Mouse (Mus musculus): ENCODE results near the gene Gm17657. TPM values are rescaled to one million over a fixed set of nuclear protein-coding genes. Genes with fewer than 3 reads are reported as not detected.

Gene Gm17657
- total RNA-seq, 4 experiments from 2014 or later = not detected

DNA sequence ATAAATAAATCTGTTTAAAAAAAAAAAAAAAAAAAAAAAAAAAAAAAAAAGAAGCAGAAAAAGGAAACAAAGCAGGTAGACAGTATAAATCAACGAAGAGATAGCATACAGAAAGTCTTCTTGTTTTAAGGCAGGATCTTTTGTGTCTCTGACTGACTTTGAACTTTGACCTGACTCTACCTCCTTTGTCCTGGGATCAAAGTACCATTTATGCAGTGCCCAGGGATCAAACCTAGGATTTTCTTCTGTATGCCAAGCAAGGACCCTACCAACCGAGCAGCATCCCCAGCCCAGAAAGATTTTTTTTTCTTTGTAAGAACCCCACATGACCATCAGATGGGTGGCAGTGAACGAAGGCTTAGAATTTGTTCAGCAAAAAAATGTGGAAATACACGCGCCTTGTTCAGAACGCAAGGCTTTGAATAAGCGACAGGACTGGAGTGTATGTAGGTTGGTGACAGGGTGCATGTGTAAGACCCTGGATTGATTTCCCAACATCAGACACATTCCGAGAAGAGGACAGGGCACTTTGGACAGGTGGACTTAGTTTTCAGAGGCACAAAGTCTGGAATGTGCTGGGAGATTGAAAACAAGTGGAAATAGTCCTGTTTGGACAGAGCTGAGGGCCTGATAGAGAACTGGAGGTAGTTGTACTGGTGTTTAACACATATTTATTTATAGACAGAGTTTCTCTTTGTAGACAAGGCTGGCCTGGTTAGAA is 61.0 kb downstream of the Gm17657 start:
- no peak for DNase-seq (ENCODE audit: low spot score in 2 of 2)

DNA sequence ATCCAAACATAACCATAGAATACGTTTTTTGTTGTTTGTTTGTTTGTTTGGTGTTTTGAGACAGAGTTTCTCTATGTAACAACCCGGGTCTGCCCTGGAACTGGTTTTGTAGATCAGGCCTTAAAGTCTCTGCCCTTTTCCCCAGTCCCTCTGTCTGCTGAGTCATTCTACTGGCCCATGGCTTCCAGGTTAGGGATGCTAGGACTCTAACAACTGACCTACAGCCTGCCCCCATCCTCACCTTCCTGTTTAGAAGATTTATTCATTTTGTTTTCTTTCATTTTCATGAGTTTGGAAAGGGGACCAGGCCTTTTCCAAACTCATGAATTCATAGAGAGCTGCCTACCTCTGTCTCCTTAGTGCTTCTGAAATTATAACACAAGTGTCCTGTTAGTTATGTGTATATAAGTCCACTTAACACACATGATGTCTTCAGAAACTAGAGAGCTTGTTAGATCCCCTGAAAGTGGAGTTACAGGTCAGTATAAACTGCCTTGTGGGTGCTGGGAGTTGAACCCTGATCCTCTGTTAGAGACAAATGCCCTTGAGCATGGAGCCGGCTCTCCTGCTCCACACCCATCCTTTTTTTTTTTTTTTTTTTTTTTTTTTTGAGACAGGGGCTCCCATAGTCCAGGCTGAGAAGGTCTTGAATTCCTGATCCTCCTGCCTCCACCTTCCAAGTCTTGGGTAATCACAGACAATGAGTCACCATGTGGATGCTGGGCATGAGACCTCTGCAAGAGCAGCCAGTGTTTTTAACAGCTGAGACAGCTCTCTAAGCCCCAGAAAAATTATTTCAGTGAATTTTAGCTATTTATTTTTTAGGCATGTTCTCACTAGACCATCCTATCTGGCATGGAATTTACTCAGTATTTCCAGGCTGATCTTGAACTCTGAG is 63.9 kb downstream of the Gm17657 start:
- DNase-seq (ENCODE audit: low spot score in 2 of 2) = no peak

DNA sequence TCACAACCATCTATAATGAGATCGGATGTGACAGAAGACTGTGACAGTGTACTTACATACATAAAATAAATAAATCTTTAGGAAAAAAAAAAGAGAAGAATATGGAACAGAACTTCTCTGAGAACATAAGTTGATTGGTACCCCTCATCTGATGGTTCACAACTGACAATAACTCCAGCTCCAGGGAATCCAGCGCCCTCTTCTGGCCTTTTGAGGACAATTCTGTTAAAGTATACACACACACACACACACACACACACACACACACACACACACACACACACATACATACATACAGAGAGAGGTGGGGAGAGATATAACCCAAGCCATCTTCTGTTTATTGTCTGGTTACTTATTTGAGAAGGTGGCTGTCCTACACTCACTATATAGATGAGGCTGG is 65.0 kb downstream of the Gm17657 start:
- DNase-seq (ENCODE audit: low spot score in 2 of 2) = no peak

DNA sequence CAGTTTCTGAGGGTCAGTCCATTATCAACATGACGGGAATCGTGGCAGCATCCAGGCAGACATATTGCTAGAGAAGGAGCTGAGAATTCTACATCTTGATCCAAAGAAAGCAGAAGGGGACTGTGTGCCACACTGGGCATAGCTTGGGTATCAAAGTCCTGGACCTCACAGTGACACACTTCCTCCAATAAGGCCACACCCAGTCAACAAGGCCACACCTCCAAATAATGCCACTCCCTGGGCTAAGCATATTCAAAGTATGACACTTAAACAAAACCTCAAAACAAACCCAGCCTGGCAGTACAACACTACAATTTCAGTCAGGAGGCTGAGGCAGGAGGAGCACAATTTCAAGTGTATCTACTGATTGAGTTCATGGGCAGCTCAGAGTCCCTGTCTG is 66.2 kb downstream of the Gm17657 start:
- no peak for DNase-seq (ENCODE audit: low spot score in 2 of 2)

DNA sequence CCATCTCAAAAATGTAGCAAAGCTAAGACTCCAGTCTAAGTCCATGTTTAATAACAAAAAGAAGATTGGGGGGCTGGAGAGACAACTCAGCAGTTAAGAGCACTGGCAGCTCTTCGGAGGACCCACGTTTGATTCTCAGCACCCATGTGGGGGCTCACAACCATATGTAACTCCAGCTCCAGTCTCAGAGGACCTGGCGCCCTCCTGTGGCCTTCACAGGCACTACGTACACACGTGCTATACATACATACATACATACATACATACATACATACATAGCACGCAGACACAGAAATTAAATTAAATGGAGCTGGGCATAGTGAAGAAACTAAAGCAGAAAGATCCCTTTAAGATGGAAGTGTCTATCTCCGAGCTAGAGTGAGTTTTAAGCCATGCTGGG is 66.8 kb downstream of the Gm17657 start:
- DNase-seq (ENCODE audit: low spot score in 2 of 2) = no peak

DNA sequence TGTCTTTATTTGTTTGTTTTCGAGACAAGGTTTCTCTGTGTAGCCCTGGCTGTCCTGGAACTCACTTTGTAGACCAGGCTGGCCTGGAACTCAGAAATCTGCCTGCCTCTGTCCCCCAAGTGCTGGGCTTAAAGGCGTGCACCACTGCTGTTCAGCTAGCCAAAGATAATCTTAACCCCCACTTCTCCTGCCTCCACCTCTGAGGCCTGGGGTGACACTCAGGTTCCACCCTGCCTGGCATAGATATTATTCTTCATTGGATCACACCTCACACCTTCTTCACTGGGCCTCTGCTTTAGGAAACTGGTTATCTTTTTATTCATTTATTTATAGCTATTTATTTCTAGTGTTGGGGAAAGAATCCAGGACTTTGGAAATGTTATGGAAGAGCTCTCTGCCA is 69.2 kb downstream of the Gm17657 start:
- DNase-seq (ENCODE audit: low spot score in 2 of 2) = no peak

DNA sequence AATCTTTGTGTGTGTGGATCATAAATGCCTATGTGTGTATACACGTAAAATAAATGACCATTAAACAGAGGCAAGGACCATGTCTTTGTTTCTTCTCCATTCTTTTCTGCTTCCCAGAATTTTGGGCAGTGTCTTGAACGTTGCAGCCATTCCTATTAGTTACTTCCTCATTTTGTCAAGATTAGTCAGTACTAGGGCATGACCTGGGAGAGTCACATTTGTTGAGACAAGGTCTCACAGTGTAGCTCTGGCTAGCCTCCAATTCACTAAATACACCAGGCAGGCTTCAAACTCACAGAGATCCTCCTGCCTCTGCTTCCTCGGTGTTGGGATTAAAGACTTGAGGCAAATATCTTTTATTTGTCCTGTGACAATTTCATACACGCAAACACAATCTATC is 71.2 kb downstream of the Gm17657 start:
- DNase-seq (ENCODE audit: low spot score in 2 of 2) = no peak

DNA sequence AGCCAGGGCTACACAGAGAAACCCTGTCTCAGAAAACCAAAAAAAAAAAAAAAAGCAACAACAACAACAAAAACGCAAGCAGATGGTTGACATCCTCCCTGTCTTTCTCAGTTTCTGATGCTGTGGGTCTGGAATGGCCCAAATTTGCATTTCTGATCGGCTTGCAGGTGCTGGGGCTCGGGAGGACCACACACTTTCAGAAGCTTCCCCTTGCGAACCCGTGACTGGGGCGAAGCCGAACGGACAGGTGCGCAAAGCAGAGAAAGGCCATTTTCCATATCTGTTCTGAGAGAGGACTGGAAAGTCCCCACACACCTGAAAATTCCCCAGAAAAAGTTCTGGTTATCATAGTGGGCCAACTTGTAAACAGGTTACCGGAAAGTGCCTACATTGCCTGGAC is 72.1 kb downstream of the Gm17657 start:
- no peak for DNase-seq (ENCODE audit: low spot score in 2 of 2)

DNA sequence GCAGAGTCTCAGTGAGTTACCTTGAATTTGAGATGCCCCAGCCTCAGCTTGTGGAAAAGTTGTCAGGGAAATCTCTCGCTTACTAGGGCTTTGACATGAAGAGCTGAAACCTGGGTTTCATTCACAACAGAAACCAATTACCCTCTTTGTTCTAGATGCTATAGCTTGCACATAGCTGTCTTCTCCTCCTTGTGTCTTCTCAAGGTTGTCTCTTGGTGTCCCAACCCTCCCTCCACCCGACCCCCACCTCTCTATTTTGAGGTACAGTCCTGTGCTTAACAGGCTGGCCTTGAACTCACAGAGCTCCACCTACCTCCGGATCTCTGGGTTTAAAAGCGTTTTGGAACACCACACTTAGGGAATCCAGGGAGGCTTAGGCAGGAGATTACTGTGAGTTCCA is 73.0 kb downstream of the Gm17657 start:
- no peak for DNase-seq (ENCODE audit: low spot score in 2 of 2)

DNA sequence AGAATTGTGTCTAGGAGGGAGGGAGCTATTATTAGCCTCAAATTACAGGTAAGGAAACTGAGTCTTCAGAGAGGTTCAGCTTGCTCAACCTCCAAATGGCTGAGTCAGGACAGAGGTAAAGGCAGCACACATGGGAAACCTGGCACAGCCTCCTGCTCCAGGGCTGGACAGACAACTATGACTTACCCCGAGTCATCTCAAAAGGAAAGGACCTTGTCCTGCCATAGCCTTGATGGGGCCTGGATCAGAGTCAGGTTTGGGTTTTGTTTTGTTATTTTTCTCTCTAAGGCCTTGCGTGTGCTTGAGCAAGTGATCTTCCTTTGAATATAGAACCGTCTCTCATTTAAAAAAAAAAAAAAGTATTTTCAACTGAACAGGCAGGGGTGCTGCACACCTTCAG is 74.3 kb downstream of the Gm17657 start:
- DNase-seq (ENCODE audit: low spot score in 2 of 2) = no peak

DNA sequence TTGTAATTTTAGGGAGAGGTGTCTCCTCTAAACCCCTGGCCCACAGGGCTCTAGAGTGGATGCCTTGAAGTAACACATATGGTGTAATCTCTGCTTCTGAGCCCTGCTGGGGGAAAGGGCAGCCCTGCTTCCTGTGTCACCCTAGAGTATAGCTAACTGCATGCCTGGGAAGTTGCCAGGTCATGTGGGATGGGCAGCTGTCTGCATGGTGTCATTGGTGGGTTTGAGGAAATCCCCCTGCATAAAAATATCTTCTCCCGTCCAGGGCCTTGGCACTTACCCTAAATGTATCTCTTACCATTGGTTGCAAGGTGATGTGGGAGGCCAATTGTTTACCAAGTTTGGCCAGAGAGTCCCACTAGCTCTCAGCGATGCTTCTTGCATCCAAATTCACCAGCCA is 75.4 kb downstream of the Gm17657 start:
- DNase-seq (ENCODE audit: low spot score in 2 of 2) = no peak

DNA sequence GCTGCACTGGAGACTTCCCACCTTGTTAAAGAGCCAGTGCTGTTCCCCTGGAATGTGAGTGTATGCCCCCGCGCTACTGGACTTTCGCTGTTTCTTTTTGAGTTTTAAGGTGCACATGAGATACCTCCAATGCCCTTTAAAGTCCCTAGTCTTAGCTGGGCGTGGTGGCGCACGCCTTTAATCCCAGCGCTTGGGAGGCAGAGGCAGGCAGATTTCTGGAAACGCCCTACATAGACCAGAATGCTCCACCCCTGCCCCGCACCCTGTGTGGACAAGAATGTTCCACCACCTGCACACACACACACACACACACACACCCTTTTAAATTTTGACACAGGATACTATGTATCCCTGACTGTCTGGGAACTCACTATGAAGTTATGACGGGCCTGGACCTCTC is 76.0 kb downstream of the Gm17657 start:
- no peak for DNase-seq (ENCODE audit: low spot score in 2 of 2)

Small RNA genes lying within 50 kb of the gene (microRNA-seq; reads per million reads assigned to microRNA genes)
- 0 reads per million in 2 experiments for gene Mir7667

Other genes starting within 250 kb of the Gm17657 start
- gene Pi16, start 232.0 kb downstream of the Gm17657 start, total RNA-seq (2022) = 1 to 10 TPM; 1.2 to 1.6 (median 1.4) TPM
- gene Mtch1, start 201.7 kb downstream of the Gm17657 start, total RNA-seq (2022) = 100 to 1,000 TPM; 565 to 601 (median 593) TPM
- gene Fgd2, start 188.7 kb downstream of the Gm17657 start, total RNA-seq (2022) = 1 to 10 TPM; 7.5 to 7.9 (median 7.6) TPM
- gene Pim1, start 58.9 kb downstream of the Gm17657 start, total RNA-seq (2022) = 1 to 10 TPM; 4.3 to 6.0 (median 5.1) TPM
- gene Tbc1d22b, start 147 bp upstream of the Gm17657 start, total RNA-seq (2022) = 10 to 100 TPM; 35.6 to 39.5 (median 38.4) TPM
- gene Tmem217, start 2.7 kb upstream of the Gm17657 start, total RNA-seq (2022) = not detected
- 10 to 100 TPM; 60.2 to 65.5 (median 62.3) TPM for gene Rnf8, start 65.2 kb upstream of the Gm17657 start, total RNA-seq (2022)
- 1 to 10 TPM; 3.8 to 6.2 (median 4.8) TPM for gene Gm28043, start 65.2 kb upstream of the Gm17657 start, total RNA-seq (2022)
- 100 to 1,000 TPM; 112 to 142 (median 127) TPM for gene Cmtr1, start 111.0 kb upstream of the Gm17657 start, total RNA-seq (2022)
- 10 to 100 TPM; 14.7 to 20.3 (median 17.4) TPM for gene Ccdc167, start 167.4 kb upstream of the Gm17657 start, total RNA-seq (2022)